Mouse (Mus musculus) retina, postnatal 7 days (tissue): ENCODE data around the gene Tmem141.

ENCODE experiments used
- DNase-seq: peaks from one replicate; pipeline ENCODE4 v3.0.0-alpha.2; 2012; ENCODE audit warnings: low read depth, low spot score

Gene Tmem141

DNA sequence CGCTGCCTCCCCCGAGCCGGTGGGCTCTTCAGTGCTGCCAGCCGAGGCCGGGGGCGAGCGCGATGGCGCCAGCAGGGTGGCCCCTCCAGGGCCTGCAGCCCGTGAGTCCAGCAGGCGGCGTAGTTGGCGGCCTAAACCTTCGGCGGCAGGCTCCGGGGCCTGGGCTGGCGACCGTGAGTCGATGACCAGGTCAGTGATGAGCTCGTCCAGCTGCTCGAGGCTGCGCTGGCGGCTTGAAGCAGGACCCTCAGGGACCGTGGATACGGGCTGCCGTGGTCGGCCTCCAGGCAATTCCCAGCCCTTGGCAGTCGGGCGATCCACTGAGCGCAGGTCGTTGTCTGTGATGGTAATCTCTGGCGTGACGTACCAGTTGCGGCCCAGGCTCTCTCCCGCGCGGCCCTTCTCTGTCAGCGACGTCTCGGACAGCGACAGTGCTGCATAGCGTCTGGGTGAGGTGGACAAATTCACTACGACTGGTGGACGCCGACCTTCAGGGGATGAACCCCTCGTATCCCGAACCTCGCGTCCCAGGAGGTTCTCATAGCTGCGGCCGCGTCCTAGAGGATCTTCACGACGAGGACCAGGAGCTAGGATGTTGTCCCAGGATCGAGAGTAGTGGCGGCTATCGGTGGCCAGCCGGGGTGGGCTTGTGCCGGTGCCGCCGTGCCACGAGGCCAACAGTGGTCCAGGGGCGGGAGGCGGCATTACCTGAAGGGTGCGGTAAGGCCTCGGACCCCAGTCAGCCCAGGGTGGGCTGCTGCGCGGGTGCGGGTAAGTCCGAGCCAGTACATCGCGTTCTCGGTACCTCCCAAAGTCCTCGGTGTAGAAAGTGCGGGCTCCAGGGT lies 43.6 kb downstream of the Tmem141 start:
- DNase-seq: no peak

DNA sequence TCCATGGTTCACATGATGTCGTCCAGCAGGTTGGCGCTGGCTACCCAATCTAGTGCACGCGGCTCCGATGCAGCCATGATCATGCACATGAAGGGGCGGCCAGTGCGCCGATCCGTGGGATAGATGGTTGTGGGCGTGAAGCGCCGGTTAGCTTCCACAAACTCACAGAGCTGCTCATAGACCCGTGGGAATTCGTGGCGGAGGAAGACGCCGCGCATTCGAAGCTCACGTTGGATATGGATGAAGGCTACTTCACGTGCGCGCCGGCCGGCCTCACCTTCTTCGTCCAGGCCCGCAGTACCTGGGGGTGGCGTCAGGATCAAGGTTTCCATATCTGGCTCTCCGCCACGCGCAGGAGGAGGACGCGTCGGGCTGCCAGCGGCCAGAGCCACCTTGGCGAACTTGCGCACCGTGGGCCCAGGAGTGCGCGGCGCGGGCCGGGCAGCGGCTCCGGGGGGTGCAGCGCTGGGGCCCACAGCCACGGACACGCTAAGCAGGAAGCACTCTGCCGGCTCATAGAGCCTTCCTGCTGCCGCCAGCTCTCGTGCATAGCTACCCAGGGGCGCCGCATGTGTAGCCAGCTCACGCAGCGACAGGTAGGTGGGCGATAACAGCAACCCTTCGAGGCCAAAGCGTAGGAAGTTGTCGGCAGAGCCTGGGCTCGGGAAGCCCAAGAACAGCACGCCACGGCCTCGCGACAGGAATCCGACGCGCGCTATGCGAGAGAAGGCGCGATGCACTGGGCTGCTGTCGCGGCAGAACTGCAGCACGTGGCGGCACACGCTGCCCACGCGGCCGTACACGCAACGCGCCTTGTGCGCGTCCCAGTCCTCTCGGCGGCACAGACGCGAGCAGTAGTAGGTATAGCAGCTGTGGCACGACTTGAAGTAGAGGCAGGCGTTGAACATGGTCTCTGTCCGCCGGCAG lies 44.6 kb downstream of the Tmem141 start:
- no peak for DNase-seq

DNA sequence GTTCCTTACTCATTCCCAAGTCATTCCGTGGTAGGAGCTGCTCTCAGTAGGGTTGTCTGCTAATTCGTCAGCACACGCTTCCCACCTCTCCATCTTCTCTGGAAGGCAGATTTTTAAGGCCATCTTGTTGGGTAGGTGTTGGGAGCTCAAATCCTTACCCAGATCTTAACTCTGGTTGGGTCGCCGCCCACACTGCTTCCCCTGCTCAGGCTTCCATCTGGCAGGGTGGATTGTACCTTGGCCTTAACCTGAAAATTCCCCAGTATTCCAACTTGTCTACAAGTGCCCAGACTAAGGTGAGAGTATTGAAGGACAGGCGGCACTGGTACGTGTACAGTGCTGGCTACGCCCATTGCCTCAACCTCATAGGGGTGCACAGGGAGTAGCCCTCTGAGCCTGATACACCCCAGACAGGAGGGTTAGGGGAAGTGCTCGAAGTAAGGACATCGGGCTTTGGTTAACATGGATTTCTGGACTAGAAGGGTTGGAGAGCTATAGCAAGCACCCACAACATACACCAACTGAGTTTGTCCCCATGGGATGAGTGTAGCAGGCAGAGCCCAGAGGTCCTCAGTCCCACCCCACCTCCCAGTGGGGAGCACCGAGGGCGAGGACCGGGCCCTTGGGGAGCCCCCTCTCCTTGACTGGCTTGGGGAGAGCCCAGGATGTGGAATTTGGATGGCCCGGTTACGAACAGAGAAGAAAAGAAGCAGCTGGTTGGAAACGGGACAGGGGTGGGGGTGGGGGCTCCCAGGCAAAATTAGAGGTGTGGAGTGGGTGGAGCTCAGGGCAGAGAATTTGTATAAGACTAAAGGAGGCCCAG lies 45.6 kb downstream of the Tmem141 start:
- DNase-seq: no peak

DNA sequence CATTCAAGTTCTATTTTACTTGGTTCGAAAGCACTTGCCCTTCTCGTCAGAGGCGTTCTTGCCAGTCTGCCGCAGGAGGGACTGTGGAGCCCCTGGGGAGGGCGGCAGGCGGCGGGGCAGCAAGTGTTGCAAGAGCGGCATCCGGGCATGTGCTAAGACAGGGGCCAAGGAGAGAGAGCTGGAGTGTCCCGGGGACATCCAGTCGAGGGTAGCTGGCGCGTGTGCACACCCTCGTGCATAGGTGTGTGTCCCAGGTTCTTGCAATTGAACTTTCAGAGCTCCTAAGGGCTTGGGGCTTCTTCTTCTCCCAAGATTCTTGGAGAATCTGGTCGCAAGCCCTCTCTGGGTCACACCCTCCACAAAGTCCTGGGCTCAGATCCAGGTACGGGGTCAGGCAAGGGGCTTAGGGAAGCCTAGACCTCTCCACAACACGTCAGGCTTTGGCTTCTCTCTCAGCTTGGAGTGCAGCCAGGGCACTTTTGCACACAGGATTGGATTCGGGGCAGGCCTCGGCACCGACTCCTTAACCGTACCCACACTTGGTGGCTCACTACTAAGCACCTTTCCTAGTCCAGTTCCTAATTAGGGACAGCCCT lies 46.3 kb downstream of the Tmem141 start:
- DNase-seq: no peak

DNA sequence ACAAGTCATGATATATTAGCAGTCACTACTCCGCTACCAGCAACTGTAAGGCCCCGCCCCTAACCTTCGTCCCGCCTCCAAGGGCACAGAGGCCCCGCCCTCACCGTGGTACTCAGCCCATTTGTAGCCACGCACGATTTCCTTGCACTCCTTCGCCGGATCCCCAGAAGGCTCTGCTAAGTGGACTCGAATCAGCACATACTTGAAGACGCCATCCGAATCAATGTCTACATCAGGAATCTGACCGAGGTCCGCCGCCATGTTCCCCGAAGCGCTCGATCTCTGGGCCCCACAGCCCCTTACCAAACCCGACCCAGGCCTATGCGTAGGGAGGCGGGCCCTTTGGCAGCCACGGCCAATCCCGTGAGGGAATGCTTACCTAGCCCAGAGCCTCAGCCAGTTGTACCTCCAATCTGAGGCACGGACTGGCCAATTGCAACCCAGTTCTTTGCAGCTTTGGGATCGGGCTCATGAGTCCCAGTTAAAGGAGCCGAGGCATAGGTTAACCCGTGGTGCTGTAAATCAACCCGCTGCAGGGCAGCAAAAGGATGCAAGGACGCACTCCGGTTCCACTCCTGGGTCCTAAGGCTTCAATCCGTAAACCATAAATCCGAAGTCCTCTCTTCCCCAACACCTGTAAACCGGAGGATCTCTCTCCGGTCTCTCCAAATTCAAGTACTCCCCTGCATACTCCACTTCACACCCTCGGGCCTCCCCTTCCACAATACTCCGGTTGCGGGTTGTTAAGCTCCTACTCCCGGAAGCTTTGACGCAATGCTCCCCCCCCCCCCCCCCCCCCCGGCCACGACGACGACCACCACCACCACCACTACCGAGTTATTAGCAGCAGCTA lies 47.0 kb downstream of the Tmem141 start, which contains the start of the genes Mamdc4 and Phpt1:
TSS of gene Mamdc4 (minus strand) at position 267 of the 853 bp plus-strand sequence.
TSS of gene Phpt1 (minus strand) at position 646 of the 853 bp plus-strand sequence.
- peak; percentile 94 for DNase-seq

DNA sequence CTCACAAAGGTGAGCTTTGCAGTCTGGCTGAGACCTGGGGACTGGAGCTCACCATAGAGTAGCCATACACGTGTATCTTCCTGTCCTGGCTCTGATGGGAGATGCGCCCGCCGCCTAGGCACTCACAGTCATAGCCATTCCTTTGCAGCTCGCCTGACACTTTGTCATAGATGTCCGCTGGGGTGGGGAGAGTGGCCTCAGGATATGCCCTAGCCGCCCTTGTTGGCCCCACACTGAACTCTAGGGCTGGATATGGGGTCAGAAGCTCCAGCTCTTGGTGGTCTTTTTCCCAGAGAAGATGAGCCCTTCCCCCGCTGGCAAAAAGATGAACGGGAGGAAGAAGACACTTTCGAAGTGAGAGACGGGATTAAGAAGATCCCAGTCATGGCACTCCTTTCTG lies 47.7 kb downstream of the Tmem141 start:
- DNase-seq: no peak

DNA sequence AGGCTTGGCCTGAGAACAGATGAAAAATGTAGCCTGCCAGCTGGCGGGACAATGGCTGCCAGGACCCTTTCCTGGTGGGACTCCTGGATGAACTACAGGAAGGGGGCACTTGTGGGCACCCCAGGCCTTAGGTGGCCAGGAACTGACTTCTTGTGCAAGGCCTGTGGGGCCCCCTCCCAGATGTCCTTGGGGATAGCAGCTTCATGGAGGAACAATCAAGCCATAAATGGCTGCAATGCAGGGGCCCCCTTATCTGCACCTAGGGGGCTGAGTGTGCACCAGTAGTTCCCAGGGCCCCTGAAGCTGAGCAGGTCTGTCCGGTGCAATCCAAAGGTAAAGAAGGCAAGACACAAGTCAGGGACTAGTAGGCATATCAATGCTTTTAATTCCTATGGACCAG lies 48.7 kb downstream of the Tmem141 start:
- no peak for DNase-seq

DNA sequence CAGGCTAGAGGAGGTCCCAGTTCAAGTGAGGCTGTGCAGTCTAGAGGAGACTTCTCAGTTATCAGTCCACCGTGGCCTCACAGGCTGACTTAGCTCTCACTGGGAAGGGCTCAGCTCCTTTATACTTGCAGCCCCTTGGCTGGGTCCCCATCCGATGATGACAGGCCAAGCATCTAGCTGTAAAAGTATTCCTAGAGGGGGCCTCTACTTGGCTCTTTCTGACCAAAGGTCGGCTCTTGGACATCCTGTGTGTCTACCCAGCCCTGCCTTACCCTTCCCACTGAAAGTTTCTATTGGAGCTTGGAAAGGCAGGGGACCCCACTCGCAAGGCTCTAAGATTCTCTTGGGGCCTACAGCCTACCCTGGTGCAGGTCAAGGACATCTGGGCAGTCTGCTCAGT lies 50.6 kb downstream of the Tmem141 start:
- no peak for DNase-seq
